Mouse (Mus musculus): ENCODE data around the gene Utrn.

Gene Utrn

DNA sequence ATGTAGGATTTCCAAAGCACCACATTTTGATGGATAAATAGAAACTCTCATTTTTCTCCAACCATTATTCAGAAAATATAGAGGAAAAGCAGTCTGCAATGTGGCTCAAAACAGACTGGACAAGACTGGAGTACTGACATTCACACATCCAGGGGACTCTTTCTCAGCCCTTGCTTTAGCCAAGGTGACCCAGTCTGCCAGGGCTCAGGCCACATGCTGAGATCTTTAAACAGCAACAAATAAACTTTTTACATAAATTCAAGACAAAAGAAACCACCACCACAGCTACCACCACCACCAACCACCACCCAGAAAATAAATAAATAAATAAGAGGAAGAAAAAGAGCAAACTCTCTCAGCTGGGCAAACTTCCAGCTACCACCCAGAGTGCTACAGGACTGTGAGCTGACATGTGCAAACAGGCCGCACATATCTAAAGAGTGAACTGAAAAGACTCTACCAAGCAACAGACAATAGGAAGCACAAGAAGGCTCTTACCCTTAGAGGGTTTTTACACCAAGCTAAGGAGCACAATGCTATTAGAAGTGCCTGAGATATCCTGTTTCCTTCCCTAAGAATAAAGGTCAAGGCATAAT, 319.1 kb downstream of the Utrn start:
- in situ Hi-C loops (cut with MboI; ENCODE audit: low sequenced_read_pairs): no loop called here

- in situ Hi-C loops (cut with MboI; ENCODE audit: low sequenced_read_pairs): no loop called here
These were observed 319.9 kb downstream of the Utrn start for GRCm38 (mm10) chr10:12549261-12549660.

DNA sequence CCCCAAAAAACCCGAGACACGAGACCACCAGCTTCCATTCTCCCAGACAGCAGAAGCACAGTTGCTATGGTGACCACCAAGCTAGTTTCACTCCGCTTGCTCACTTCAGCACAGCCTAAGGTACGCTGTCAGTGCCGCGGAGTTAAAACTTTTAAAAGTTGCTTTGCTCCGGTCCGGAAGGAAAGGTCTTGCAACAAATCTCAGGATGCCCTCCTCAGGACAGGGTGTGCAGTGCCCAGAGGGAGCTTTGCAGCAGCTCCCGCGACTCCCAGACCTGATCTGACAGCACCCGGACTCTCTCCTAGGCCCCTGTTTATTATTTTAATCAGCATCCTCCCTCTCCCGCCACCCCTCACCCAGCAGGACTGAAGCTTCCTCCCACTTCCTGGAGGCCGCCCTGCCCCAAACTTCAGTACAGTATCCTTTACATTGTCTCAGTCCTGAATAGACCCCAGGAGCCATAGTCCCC, 320.5 kb downstream of the Utrn start:
- in situ Hi-C loops (cut with MboI; ENCODE audit: low sequenced_read_pairs): no loop called here

GRCm38 (mm10) chr10:12547037-12547625, 322.0 kb downstream of the Utrn start:
- in situ Hi-C loops (cut with MboI; ENCODE audit: low sequenced_read_pairs): no loop called here

DNA sequence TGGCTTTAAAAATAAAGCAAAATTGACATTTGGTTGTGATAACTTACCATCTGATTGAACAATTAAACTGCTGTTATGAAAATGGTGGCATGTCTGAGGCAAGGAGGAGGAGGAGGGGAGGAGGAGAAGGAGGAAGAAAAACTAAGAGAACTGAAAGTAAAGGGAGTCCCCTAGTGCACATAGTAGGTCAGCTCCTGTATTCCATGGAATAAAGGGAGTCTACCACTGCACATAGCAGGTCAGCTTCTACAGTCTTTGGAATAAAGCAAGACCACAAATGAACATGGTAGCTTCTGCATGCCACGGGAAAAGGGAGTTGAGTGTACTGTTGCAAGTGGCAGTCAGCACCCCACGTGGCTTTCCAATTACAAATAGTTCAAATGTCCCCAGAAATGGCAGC, 323.7 kb downstream of the Utrn start:
- in situ Hi-C loops (cut with MboI; ENCODE audit: low sequenced_read_pairs): no loop called here

- in situ Hi-C loops (cut with MboI; ENCODE audit: low sequenced_read_pairs): no loop called here
These were observed 327.4 kb downstream of the Utrn start for GRCm38 (mm10) chr10:12541757-12542156.

DNA sequence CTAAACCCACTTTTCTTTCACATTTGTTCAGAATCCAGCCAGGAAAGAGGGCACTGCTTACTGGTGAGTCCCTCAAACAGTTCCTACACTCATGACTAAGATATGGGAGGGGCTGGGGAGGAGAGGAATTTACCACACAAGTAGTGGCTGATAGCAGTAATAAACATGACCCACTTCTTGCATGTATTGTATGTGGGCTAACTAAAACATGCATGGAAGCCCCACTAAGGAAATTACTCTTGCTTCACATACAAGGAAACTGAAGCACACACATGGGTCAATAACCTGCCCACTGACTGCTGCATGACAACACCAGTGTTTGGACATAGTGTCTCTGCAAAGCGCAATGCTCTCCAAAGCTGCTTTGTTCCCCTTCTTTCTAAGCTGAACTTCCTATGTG, 333.9 kb downstream of the Utrn start:
- in situ Hi-C loops (cut with MboI; ENCODE audit: low sequenced_read_pairs): no loop called here

- in situ Hi-C loops (cut with MboI; ENCODE audit: low sequenced_read_pairs): no loop called here
These were observed 334.4 kb downstream of the Utrn start for GRCm38 (mm10) chr10:12534801-12535200.

DNA sequence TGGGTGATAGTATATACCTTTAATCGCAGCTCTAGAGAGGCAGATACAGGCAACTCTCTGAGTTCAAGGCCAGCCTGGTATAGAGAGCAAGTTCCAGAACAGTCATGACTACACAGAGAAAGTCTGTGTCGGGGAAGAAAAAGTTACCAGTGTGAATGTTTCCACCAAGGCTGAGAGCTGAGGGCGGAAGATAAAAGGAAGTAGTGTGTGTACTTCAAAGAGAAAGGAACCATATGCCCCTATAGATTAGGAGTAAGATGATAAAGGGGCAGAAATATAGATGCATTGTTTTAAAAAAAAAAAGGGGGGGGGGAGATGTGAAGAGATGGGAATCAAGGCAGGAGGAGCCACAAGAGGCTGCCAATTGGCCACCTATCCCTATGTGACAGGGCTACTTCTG, 334.9 kb downstream of the Utrn start:
- in situ Hi-C loops (cut with MboI; ENCODE audit: low sequenced_read_pairs): no loop called here

DNA sequence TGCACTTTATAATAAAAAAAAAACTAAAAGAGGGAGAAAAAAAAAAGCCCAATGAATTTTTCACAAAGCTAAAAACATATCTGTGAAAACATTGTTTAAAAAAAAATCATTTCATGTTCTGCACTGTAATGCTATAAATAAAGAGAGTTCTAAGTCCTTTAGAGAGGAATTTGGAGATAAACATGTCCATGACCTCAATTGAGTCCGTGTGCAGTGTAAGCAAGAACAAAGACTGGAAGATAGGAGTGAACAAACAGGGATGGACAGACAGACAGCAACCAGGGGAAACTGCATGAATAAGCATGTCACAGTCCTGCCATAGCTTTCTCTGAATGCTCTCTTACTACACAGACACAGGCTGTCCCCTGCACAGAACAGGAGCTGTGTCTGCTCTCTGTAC, 347.1 kb downstream of the Utrn start:
- in situ Hi-C loops (cut with MboI; ENCODE audit: low sequenced_read_pairs): no loop called here

DNA sequence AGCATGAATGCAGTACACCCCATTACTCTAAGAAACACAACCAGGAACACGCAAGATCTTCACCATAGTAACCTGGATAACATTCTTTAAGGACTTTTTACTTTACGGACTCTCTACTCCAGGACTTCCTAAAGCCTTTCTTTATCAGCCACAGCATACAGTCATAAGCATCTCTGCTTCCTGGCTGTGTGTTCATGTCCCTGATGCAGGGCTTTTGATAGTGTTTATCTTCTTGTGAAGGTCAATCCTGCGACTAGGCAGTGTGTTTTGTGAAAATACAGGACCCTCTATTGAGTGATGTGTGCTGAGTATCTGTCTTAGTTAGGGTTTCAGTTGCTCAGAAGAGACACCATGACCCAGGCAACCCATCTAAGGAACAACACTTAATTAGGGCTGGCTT, 351.0 kb downstream of the Utrn start:
- in situ Hi-C loops (cut with MboI; ENCODE audit: low sequenced_read_pairs): no loop called here

DNA sequence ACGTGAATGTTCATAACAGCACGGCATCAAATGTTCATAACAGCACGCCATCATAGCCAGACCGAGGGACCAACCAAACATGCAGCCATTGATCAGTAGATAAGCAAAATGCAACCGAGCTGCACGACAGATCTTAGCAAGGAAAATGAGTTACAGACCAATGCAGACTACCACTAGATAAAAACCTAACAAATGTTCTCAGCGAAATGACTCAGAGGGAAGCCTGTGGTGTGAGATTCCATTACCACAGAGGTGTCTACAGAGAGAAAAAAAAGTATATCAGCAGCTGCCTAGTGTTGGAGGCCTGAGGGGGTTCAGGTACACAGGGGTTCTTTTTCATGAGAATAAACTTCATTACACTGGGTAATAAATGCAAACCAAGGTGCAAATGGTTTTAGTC, 363.6 kb downstream of the Utrn start:
- in situ Hi-C loops (cut with MboI; ENCODE audit: low sequenced_read_pairs): no loop called here

GRCm38 (mm10) chr10:12500489-12500888, 368.7 kb downstream of the Utrn start:
- in situ Hi-C loops (cut with MboI; ENCODE audit: low sequenced_read_pairs): no loop called here

DNA sequence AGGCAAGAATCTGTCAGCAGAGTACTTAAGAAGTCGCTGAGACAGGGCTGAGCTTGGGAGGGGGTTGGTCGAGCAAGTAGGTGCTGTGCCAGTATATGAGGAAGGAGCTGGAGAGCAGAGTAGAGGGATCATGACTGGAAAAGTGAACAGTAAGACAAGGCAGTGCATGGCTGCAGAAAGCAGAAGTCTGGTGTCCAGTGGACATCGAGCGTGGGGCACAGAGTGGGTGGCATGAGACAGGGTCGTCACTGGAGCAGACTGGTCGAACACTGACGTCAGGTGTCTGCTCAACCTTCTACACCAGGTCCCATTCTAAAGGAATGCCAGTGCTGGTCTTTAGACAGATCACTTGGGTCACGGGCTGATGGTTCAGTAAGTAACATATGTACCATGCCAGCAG, 371.6 kb downstream of the Utrn start:
- in situ Hi-C loops (cut with MboI; ENCODE audit: low sequenced_read_pairs): no loop called here

DNA sequence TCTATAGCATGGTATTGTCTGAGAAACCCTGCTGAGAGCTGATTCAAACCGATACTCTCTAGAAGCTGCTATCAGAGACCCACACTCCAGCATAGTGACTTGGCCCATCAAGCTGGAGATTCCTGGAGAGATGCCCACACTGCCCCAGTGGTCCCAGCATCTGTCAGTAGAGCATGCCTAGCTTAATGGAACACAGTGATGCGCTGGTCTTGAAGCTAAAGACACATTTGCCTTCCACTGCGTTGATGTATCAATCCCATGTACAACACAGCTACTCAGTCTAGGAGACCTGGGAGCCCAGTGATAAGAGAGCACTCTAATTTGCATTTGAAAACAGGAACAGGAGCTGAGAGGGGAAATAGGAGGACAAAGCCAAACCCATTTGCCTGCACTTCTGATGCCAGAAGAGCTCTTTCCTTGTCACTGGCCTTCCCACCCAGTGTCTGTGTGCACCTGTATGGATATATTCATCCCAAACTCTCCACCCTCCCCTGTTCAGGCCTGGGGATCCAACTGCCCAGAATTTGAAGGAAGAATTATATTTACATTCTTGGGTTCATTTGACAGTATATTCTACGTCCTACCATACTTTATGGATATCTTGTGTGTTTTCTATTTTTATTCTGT, 379.5 kb downstream of the Utrn start:
- in situ Hi-C loops (cut with MboI; ENCODE audit: low sequenced_read_pairs): no loop called here

- in situ Hi-C loops (cut with MboI; ENCODE audit: low sequenced_read_pairs): no loop called here
These were observed 380.6 kb downstream of the Utrn start for GRCm38 (mm10) chr10:12488518-12488917.

DNA sequence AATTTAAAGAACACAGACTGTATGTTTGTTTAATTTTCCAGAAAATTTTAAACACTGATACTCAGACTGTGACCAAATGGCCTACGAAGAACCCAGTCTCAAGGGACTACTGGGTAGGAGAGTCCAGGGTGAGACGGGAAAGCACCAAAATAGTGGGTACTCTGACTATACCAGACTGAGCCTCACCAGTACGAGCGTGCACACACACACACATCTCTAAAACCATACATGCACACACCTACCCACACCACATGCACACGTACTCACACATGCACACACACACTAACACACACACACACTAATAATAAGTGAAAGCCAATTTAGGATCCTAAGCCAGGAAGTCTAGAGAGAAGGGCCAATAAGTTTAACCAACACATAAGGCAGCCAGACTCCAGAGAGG, 381.0 kb downstream of the Utrn start:
- in situ Hi-C loops (cut with MboI; ENCODE audit: low sequenced_read_pairs): no loop called here

- in situ Hi-C loops (cut with MboI; ENCODE audit: low sequenced_read_pairs): no loop called here
These were observed 385.7 kb downstream of the Utrn start for GRCm38 (mm10) chr10:12483494-12483893.

DNA sequence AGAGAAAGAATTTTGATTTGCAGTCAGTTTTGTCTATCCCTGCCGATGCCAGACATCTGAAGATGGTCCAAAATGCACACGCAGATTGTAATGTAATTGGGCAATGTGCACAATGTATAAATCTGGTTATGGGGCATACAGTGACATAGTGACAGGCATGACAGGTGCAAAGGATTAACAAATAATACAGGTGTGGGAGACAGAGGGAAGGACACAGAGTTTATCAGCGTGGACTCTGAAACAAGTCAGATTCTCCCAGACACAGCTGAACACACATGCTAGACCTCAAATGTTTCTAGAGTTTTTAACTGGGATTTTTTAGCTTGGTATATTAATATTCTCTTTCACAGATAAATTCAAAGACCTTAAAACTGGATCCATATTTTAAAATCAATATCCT, 386.2 kb downstream of the Utrn start:
- in situ Hi-C loops (cut with MboI; ENCODE audit: low sequenced_read_pairs): no loop called here

- in situ Hi-C loops (cut with MboI; ENCODE audit: low sequenced_read_pairs): no loop called here
These were observed 394.1 kb downstream of the Utrn start for GRCm38 (mm10) chr10:12474850-12475621.

GRCm38 (mm10) chr10:12469391-12470057, 399.6 kb downstream of the Utrn start:
- in situ Hi-C loops (cut with MboI; ENCODE audit: low sequenced_read_pairs): no loop called here
